Mouse (Mus musculus) myocyte (in vitro differentiated cells): Measurements from ENCODE around the gene Fndc9. TPM values are rescaled to one million over a fixed set of nuclear protein-coding genes. Genes with fewer than 3 reads are reported as not detected.

Experiments used
- H3K27me3 ChIP-seq: one replicate; pipeline ENCODE4 v1.6.1; 2011; ENCODE audit not compliant: control insufficient read depth, insufficient read depth, insufficient read length
- H3K36me3 ChIP-seq: one replicate; pipeline ENCODE4 v1.6.1; 2011; ENCODE audit not compliant: control insufficient read depth, insufficient read depth
- H3K4me2 ChIP-seq: one replicate; pipeline ENCODE4 v1.6.1; 2011; ENCODE audit warnings: low read depth, control low read depth
- H3K4me3 ChIP-seq: one replicate; pipeline ENCODE4 v1.5.1; 2011; ENCODE audit warnings: mild to moderate bottlenecking, control low read depth, moderate library complexity
- H3K79me2 ChIP-seq: one replicate; pipeline ENCODE4 v1.6.1; 2011; ENCODE audit not compliant: control insufficient read depth, insufficient read depth
- H3ac ChIP-seq: one replicate; pipeline ENCODE4 v1.6.1; 2011; ENCODE audit not compliant: control insufficient read depth, insufficient read length
- CEBPB ChIP-seq: IDR thresholded peaks from 2 replicates; pipeline ENCODE4 v1.6.1; 2011; ENCODE audit warnings: mild to moderate bottlenecking, moderate library complexity; ENCODE audit not compliant: poor library complexity, insufficient read depth, severe bottlenecking
- E2F4 ChIP-seq: IDR thresholded peaks from one replicate; pipeline ENCODE4 v1.6.1; 2011; ENCODE audit warnings: mild to moderate bottlenecking, control low read depth, moderate library complexity; ENCODE audit not compliant: insufficient read depth
- MAX ChIP-seq: IDR thresholded peaks from one replicate; pipeline ENCODE4 v1.6.1; 2011; ENCODE audit warnings: low read depth, mild to moderate bottlenecking, control low read depth
- MYOD1 ChIP-seq, 3 experiments: IDR thresholded peaks; one replicate each; pipeline ENCODE4 v1.6.1; 2011; ENCODE audit warnings: control low read depth in 2 of 3, low read depth in 2 of 3, mild to moderate bottlenecking in 2 of 3, moderate library complexity in 1 of 3; ENCODE audit not compliant: insufficient read length in 2 of 3, control insufficient read depth in 1 of 3
- MYOG ChIP-seq, 3 experiments: IDR thresholded peaks; one replicate each; pipeline ENCODE4 v1.6.1; 2011; ENCODE audit warnings: control low read depth in 2 of 3, low read depth in 2 of 3, mild to moderate bottlenecking in 2 of 3; ENCODE audit not compliant: insufficient read length in 2 of 3, control insufficient read depth in 1 of 3, insufficient read depth in 1 of 3
- POLR2A ChIP-seq: IDR thresholded peaks from one replicate; pipeline ENCODE4 v1.6.1; 2011; ENCODE audit warnings: low read depth, mild to moderate bottlenecking, control low read depth, moderate library complexity; ENCODE audit not compliant: insufficient read length
- POLR2AphosphoS2 ChIP-seq: IDR thresholded peaks from one replicate; pipeline ENCODE4 v1.6.1; 2011; ENCODE audit warnings: low read depth, control low read depth; ENCODE audit not compliant: insufficient read length
- REST ChIP-seq: IDR thresholded peaks from one replicate; pipeline ENCODE4 v1.6.1; 2011; ENCODE audit warnings: mild to moderate bottlenecking, control low read depth, moderate library complexity; ENCODE audit not compliant: insufficient read depth, insufficient read length
- SRF ChIP-seq: IDR thresholded peaks from one replicate; pipeline ENCODE4 v1.6.1; 2011; ENCODE audit warnings: low read depth; ENCODE audit not compliant: control insufficient read depth, insufficient read length
- TCF12 ChIP-seq: IDR thresholded peaks from one replicate; pipeline ENCODE4 v1.6.1; 2011; ENCODE audit warnings: mild to moderate bottlenecking, control low read depth; ENCODE audit not compliant: poor library complexity, insufficient read depth, severe bottlenecking
- TCF3 ChIP-seq: IDR thresholded peaks from one replicate; pipeline ENCODE4 v1.6.1; 2011; ENCODE audit warnings: low read depth, control low read depth; ENCODE audit not compliant: insufficient read length
- USF1 ChIP-seq: IDR thresholded peaks from one replicate; pipeline ENCODE4 v1.6.1; 2011; ENCODE audit warnings: low read depth, mild to moderate bottlenecking, control low read depth, moderate library complexity
- polyA plus RNA-seq: library from polyadenylated mRNA; unstranded; fragments of >200 nt; fragmentation: generic; extraction: Trizol; gene quantifications from one replicate; pipeline ENCODE4 v1.2.1, GENCODE M21; 2012; ENCODE audit warnings: missing spikeins

The Fndc9 gene
- polyA plus RNA-seq, 1 experiment = 0.74 TPM

- H3K4me2 ChIP-seq = no peak overlapping the region
Measured at GRCm38 (mm10) chr11:46202547-46202887, 32.8 kb upstream of the Fndc9 start.

DNA sequence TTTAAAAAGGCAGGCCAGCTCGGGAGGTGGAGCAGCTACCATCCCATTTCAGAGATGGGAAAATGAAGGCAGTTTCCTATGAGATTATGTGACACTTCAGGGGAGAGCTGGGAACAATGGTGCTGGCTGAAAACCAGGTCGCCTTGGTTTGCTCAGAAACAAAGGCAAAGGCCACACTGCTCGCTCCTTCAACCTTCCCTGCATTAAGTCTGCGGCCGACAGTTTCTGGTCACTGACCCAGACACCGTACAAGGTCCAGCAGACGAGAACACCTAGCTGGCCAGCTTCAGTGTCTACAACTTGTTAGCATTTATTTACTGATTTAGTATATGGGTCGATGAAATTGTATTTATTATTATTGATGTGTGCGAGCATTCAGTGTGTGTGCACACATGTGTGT, 30.5 kb upstream of the Fndc9 start:
- TF ChIP-seq TCF12 = no peak
- no peak for TF ChIP-seq E2F4
- TF ChIP-seq POLR2AphosphoS2 = no peak
- TF ChIP-seq REST = no peak
- no peak for TF ChIP-seq POLR2A
- TF ChIP-seq MYOG (IDR thresholded peaks at IDR 0.05; ENCODE audit: control insufficient read depth in 1 of 3, insufficient read depth in 1 of 3, insufficient read length in 2 of 3, low read depth in 2 of 3) = no peak
- TF ChIP-seq MYOD1 (IDR thresholded peaks at IDR 0.05; ENCODE audit: control insufficient read depth in 1 of 3, insufficient read length in 2 of 3, low read depth in 2 of 3) = no peak
- no peak for TF ChIP-seq SRF
- TF ChIP-seq TCF3 = no peak
- TF ChIP-seq USF1 = no peak
- TF ChIP-seq MAX = no peak
- TF ChIP-seq CEBPB = no peak
- Histone ChIP-seq H3K36me3 (no peaks in the 10 kb centered on the region), H3ac (no peak overlapping the region), H3K4me2 (no peak overlapping the region), H3K4me3 (no peak overlapping the region), H3K27me3 (no peaks in the 10 kb centered on the region), H3K79me2 (no peaks in the 10 kb centered on the region)

More at GRCm38 (mm10) chr11:46202547-46202887, 32.8 kb upstream of the Fndc9 start:
- no peaks in the 10 kb centered on the region for H3K27me3 ChIP-seq
- H3K79me2 ChIP-seq = no peaks in the 10 kb centered on the region
- H3ac ChIP-seq = no peak overlapping the region
- H3K4me3 ChIP-seq = no peak overlapping the region
- no peaks in the 10 kb centered on the region for H3K36me3 ChIP-seq
- no peak for TF ChIP-seq MYOD1 (IDR thresholded peaks at IDR 0.05; ENCODE audit: control insufficient read depth in 1 of 3, insufficient read length in 2 of 3, low read depth in 2 of 3)
- TF ChIP-seq POLR2AphosphoS2 = no peak
- TF ChIP-seq MAX = no peak
- TF ChIP-seq SRF = no peak
- no peak for TF ChIP-seq TCF12
- TF ChIP-seq POLR2A = no peak
- TF ChIP-seq USF1 = no peak
- no peak for TF ChIP-seq E2F4
- TF ChIP-seq MYOG (IDR thresholded peaks at IDR 0.05; ENCODE audit: control insufficient read depth in 1 of 3, insufficient read depth in 1 of 3, insufficient read length in 2 of 3, low read depth in 2 of 3) = no peak
- TF ChIP-seq TCF3 = no peak
- no peak for TF ChIP-seq CEBPB
- no peak for TF ChIP-seq REST

DNA sequence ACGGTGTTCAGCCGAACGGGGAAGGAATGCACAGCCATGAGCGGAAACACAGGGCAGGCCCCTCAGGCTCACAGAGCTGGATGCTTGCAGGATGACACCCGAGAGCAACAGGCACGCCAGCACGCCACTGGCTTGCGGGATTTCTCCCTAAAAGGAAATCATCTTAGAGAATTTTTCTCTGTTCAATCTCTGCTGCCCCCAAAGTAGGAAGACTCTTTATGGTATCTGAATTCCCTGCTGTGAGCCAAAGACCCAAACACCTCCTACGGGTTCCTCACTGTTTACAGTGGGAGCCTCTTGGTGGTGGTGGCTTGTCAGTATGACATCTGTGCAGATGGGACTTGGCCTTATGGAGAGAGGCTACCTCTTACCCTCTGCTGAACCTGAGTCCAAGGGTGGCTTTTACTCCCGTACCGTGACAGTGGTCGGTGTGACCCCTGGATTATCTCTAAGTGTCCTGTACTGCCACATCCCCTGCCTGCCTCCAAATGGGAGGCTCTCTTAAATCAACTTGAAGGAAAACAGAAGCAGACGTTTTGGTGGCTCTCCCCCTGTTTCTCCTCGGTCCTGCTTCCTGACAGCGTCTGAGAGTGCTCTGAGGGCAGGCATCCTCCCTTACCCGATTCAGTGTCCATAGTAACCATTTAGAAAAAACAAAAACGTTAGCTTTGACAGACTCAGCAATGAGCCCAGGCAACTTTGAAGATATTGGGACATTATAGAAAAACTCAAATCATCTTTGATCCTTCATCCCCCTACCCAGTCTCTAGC, 29.5 kb upstream of the Fndc9 start:
- H3K4me3 ChIP-seq = no peak overlapping the region
- no peaks in the 10 kb centered on the region for H3K36me3 ChIP-seq
- no peak overlapping the region for H3ac ChIP-seq
- no peak for TF ChIP-seq TCF12
- TF ChIP-seq MYOG (IDR thresholded peaks at IDR 0.05; ENCODE audit: control insufficient read depth in 1 of 3, insufficient read depth in 1 of 3, insufficient read length in 2 of 3, low read depth in 2 of 3) = no peak
- no peak for TF ChIP-seq POLR2AphosphoS2
- no peak for TF ChIP-seq MYOD1 (IDR thresholded peaks at IDR 0.05; ENCODE audit: control insufficient read depth in 1 of 3, insufficient read length in 2 of 3, low read depth in 2 of 3)
- TF ChIP-seq CEBPB = no peak
- TF ChIP-seq MAX = no peak
- TF ChIP-seq REST = no peak
- no peak for TF ChIP-seq TCF3
- no peak for TF ChIP-seq USF1
- no peak for TF ChIP-seq POLR2A
- no peak overlapping the region for H3K4me2 ChIP-seq
- no peaks in the 10 kb centered on the region for H3K27me3 ChIP-seq
- H3K79me2 ChIP-seq = no peaks in the 10 kb centered on the region

- Histone ChIP-seq H3K36me3 (no peaks in the 10 kb centered on the region), H3K79me2 (no peaks in the 10 kb centered on the region), H3K4me2 (no peak overlapping the region), H3K4me3 (no peak overlapping the region), H3ac (no peak overlapping the region), H3K27me3 (no peaks in the 10 kb centered on the region)
- no peak for TF ChIP-seq TCF3
- no peak for TF ChIP-seq POLR2A
- no peak for TF ChIP-seq E2F4
- TF ChIP-seq SRF = no peak
Measured at GRCm38 (mm10) chr11:46209884-46210283, 25.4 kb upstream of the Fndc9 start.

- no peaks in the 10 kb centered on the region for H3K36me3 ChIP-seq
- TF ChIP-seq MYOG (IDR thresholded peaks at IDR 0.05; ENCODE audit: control insufficient read depth in 1 of 3, insufficient read depth in 1 of 3, insufficient read length in 2 of 3, low read depth in 2 of 3) (no peak), USF1 (no peak), MYOD1 (IDR thresholded peaks at IDR 0.05; ENCODE audit: control insufficient read depth in 1 of 3, insufficient read length in 2 of 3, low read depth in 2 of 3) (no peak), POLR2AphosphoS2 (no peak), POLR2A (no peak), E2F4 (no peak), SRF (no peak), TCF12 (no peak), REST (no peak), MAX (no peak), TCF3 (no peak), CEBPB (no peak)
- no peak overlapping the region for H3K4me3 ChIP-seq
Measured at GRCm38 (mm10) chr11:46211858-46212257, 23.5 kb upstream of the Fndc9 start.

More at GRCm38 (mm10) chr11:46211858-46212257, 23.5 kb upstream of the Fndc9 start:
- Histone ChIP-seq H3K79me2 (no peaks in the 10 kb centered on the region), H3ac (no peak overlapping the region), H3K27me3 (no peaks in the 10 kb centered on the region), H3K4me2 (no peak overlapping the region)
